Mouse (Mus musculus) kidney, adult 2 months (tissue): ENCODE results near the gene Apobec1. TPM values are rescaled to one million over a fixed set of nuclear protein-coding genes. Genes with fewer than 3 reads are reported as not detected.
"Not testable (repeated sequence)": the region's sequence is repeated elsewhere in the genome, so short reads cannot be mapped to it uniquely, and the experiment has no call there.

Experiments used
- DNase-seq: peaks from one replicate; pipeline ENCODE4 v3.0.0; 2021
- H3K27ac ChIP-seq: fragments of 200-500 bp; 2 replicates; pipeline ENCODE4 v1.5.1; 2012; ENCODE audit warnings: low read depth, low read length, control low read depth, inconsistent platforms; ENCODE audit not compliant: insufficient read depth
- H3K27me3 ChIP-seq: fragments of 200-500 bp; replicated peaks from 2 replicates; pipeline ENCODE4 v1.6.1; 2012; ENCODE audit warnings: mild to moderate bottlenecking, moderate library complexity, low read length, inconsistent platforms; ENCODE audit not compliant: control insufficient read depth, insufficient read depth
- H3K36me3 ChIP-seq: fragments of 200-500 bp; 2 replicates; pipeline ENCODE4 v1.6.1; 2012; ENCODE audit warnings: mild to moderate bottlenecking, moderate library complexity, low read length, inconsistent platforms; ENCODE audit not compliant: control insufficient read depth, insufficient read depth
- H3K4me1 ChIP-seq: fragments of 200-500 bp; 2 replicates; pipeline ENCODE4 v1.6.1; 2011; ENCODE audit warnings: low read length; ENCODE audit not compliant: control insufficient read depth, insufficient read depth
- H3K4me3 ChIP-seq: fragments of 200-500 bp; 2 replicates; pipeline ENCODE4 v1.5.1; 2011; ENCODE audit warnings: mild to moderate bottlenecking, low read depth, low read length, control low read depth; ENCODE audit not compliant: insufficient read depth
- CTCF ChIP-seq: fragments of 200-500 bp; conservative IDR thresholded peaks from 2 replicates; pipeline ENCODE4 v1.5.1; 2011; ENCODE audit warnings: low read depth, mild to moderate bottlenecking, control low read depth, low read length, moderate library complexity, mixed read lengths; ENCODE audit not compliant: insufficient read depth, insufficient read length
- POLR2A ChIP-seq: fragments of 200-500 bp; IDR thresholded peaks from one replicate; pipeline ENCODE4 v1.6.1; 2011; ENCODE audit warnings: low read depth, low read length, control low read depth
- WGBS: fragments of 180-500 bp; shearing (Covaris S2); methylation state at CpG from one replicate; pipeline ENCODE4 v1.1.7; 2018; 5-methylcytosine and 5-hydroxymethylcytosine counted together
- polyA plus RNA-seq: library from polyadenylated mRNA; depleted of rRNA; stranded (reverse); fragments of >200 nt; gene quantifications from 2 replicates; pipeline ENCODE4 v1.2.3, GENCODE M21; 2012

Gene Apobec1
- polyA plus RNA-seq, 1 experiment = 15.2 TPM

DNA sequence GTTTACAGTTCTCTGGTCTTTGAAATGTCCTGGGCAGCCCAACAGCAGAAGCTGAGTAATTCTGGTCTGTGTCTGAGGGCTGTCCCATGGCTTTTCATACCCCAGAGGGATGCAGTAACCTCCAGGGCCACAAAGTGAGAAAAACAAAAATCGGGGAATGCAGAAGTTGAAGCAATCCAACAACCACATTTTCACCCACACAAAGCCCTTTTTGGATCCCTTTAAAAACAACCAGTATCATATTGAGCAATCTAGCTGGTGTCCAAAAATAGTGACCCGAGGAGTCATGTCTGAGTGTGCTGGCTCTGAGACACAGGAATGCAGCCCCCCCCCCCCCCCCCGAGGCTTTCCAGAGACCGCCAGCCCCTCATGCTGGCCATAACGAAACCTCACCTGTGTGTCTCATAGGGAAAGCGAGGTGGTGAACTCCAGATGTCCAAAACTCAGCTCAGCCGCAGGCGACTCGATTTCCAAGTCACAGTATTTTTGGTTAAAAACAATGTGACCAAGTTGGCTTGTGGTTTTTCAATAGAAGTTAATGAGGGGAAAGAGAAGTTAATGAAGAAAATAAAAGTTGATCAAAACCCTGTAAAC is 56.9 kb downstream of the Apobec1 start:
- Histone ChIP-seq H3K36me3 (no peaks in the 10 kb centered on the region), H3K4me3 (no peak overlapping the region), H3K4me1 (no peaks in the 10 kb centered on the region), H3K27me3 (no peaks in the 10 kb centered on the region), H3K27ac (no peak overlapping the region)
- 61% methylated on average over 9 of the region's 9 CpGs for WGBS
- TF ChIP-seq CTCF (no peak), POLR2A (no peak)
- peak; percentile 9 for DNase-seq

- no peaks in the 10 kb centered on the region for H3K27me3 ChIP-seq
- H3K4me3 ChIP-seq = no peak overlapping the region
- WGBS = 94% methylated on average over 1 of the region's 1 CpGs
- TF ChIP-seq POLR2A (no peak), CTCF (no peak)
- no peak for DNase-seq
- H3K36me3 ChIP-seq = no peaks in the 10 kb centered on the region
- H3K4me1 ChIP-seq = no peaks in the 10 kb centered on the region
- H3K27ac ChIP-seq = no peak overlapping the region
These were observed 57.6 kb downstream of the Apobec1 start for GRCm38 (mm10) chr6:122544672-122545071.

DNA sequence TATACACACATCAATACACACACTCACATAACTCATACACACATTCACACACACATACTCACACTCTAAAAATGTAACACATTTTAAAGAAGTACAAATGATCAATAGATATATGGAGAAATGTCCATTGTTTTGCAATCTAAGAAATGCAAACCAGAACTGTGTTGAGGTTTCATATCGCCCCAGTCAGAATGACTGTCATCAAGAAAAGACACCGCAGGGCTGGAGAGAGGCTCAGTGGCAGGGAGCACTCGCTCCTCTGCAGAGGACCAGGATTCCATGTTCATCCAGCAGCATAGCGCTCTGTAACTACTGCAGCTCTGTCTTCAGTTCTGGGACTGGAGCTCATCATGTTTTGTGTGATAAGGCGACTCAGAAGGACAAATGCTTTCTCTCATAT is 58.7 kb downstream of the Apobec1 start:
- H3K4me1 ChIP-seq = no peaks in the 10 kb centered on the region
- no peak for DNase-seq
- WGBS = 87% methylated on average over 5 of the region's 5 CpGs
- TF ChIP-seq POLR2A (no peak), CTCF (no peak)
- no peaks in the 10 kb centered on the region for H3K27me3 ChIP-seq
- H3K36me3 ChIP-seq = no peaks in the 10 kb centered on the region
- H3K4me3 ChIP-seq = no peak overlapping the region
- H3K27ac ChIP-seq = no peak overlapping the region

DNA sequence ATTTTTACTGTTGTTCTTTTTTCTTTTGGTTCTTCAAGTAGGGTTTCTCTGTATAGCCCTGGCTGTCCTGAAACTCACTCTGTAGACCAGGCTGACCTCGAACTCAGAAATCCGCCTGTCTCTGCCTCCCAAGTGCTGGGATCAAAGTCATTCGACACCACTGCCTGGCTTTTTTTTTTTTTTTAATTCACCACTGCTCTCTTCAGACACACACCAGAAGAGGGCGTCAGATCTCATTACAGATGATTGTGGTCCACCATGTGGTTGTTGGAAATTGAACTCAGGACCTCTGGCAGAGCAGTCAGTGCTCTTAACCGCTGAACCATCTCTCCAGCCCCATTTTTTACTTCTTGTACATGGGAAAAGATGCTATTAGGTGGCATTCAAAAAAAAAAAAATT is 59.8 kb downstream of the Apobec1 start:
- H3K27me3 ChIP-seq, H3K4me3 ChIP-seq, H3K36me3 ChIP-seq, DNase-seq, H3K4me1 ChIP-seq, H3K27ac ChIP-seq: not testable (repeated sequence)
- WGBS = 81% methylated on average over 5 of the region's 5 CpGs

- Histone ChIP-seq H3K27me3 (no peaks in the 10 kb centered on the region), H3K4me1 (no peaks in the 10 kb centered on the region), H3K27ac (no peak overlapping the region), H3K36me3 (no peaks in the 10 kb centered on the region), H3K4me3 (no peak overlapping the region)
- WGBS = 90% methylated on average over 9 of the region's 9 CpGs
- DNase-seq = no peak
- TF ChIP-seq CTCF (no peak), POLR2A (no peak)
These were observed 62.7 kb downstream of the Apobec1 start for GRCm38 (mm10) chr6:122539564-122539963.

DNA sequence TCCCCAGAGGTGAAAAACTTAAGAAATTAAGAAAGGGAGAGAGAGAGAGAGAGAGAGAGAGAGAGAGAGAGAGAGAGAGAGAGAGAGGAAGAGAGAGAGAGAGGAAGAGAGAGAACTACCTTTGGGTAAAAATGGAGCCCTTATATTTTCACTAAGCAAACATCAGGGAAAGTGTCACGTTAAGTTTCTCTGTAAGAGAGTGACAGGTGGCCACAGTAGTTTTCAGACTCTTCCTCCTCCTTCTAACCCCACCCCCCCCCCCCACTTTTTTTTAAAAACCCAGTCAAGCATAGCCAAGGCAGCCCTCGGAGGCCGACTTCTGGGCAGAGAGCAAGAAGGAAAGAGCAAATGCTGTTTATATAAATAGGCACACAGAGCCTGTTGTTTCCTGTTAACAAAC is 68.2 kb downstream of the Apobec1 start:
- H3K36me3 ChIP-seq = no peaks in the 10 kb centered on the region
- TF ChIP-seq CTCF (no peak), POLR2A (no peak)
- H3K4me1 ChIP-seq = peaks cover 3% of the 10 kb centered on the region; the same call in 1 of the 2 replicates
- 18% methylated on average over 3 of the region's 3 CpGs for WGBS
- H3K27me3 ChIP-seq = no peaks in the 10 kb centered on the region
- DNase-seq = peak; percentile 46
- no peak overlapping the region for H3K4me3 ChIP-seq
- H3K27ac ChIP-seq = peak overlapping the region; percentile 72; the same call in 1 of the 2 replicates

- DNase-seq = peak; percentile 95
- H3K27ac ChIP-seq = no peak overlapping the region
- H3K27me3 ChIP-seq = no peaks in the 10 kb centered on the region
- TF ChIP-seq POLR2A (no peak), CTCF (no peak)
- no peaks in the 10 kb centered on the region for H3K36me3 ChIP-seq
- H3K4me1 ChIP-seq = peaks cover 3% of the 10 kb centered on the region; the same call in 1 of the 2 replicates
- H3K4me3 ChIP-seq = no peak overlapping the region
- 2% methylated on average over 4 of the region's 4 CpGs for WGBS
These were observed 69.4 kb downstream of the Apobec1 start for GRCm38 (mm10) chr6:122532883-122533302.
